Mouse (Mus musculus): ENCODE results near the gene Ocln. TPM values are rescaled to one million over a fixed set of nuclear protein-coding genes. Genes with fewer than 3 reads are reported as not detected.

The Ocln gene
- total and polyA plus RNA-seq, 3 experiments = 0.37 to 0.76 (median 0.43) TPM

DNA sequence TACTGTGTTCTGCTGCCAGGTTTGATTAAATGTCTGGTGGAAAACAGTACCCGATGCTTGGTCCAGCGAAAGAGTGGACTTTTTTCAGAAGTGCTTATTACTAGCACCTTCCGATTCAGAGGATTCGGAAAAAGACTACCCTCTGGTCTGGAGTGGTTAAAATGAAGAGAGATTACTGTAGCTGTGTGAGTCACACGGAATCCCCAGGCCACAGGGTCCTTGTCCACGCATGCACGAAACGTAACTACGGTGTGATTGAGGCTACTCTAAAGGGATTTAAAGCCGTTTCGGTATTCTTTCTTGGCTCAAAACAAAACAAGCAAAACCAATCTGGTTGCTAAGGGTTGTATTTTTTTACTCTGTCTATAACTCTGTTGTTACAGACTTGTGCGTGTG lies 522 bp upstream of the Ocln start:
- Histone ChIP-seq H3K4me1 (ENCODE audit: control insufficient read depth, insufficient read depth, low read length) (no peaks in the 10 kb centered on the region), H3K79me2 (replicated peaks; ENCODE audit: control insufficient read depth, insufficient read depth, low read length) (no peaks in the 10 kb centered on the region), H3K27me3 (ENCODE audit: control insufficient read depth, insufficient read depth, low read length) (peaks cover 21% of the 10 kb centered on the region), H3K9ac (ENCODE audit: low read depth, low read length) (peak overlapping the region; percentile 70), H3K27ac (no peak overlapping the region), H3K36me3 (ENCODE audit: control insufficient read depth, insufficient read depth, low read length) (no peaks in the 10 kb centered on the region), H3K4me3 (peak overlapping the region; percentile 46)
- TF ChIP-seq POLR2A (IDR thresholded peaks at IDR 0.05; ENCODE audit: insufficient read depth, low read depth, low read length) (no peak), CTCF (IDR thresholded peaks at IDR 0.05) (no peak), EP300 (IDR thresholded peaks at IDR 0.05; ENCODE audit: insufficient read depth, low read depth, low read length) (no peak)
- no peak for DNase-seq
- intact Hi-C loops (cut with DNase I) = no loop called here
- WGBS = 9% methylated on average over 12 of the region's 12 CpGs

DNA sequence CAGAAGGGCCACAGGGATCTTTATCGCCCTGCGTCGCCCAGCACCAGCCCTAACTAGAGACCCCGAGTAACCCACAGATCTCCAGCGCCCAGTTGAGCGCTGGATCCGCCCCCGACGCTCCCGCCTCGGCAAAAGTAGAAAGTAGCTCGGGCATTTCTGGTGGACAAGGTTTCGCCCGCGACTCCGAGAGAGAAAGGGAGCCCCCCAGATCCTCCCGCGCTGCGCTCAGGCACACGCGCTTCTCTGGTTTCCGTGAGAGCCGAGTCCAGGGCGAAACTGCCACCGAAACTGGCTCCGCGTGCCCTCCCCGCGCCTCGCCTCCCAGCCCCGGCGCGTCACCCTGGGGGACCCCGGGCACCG lies 529 bp downstream of the Ocln start:
- under 1% methylated on average over 35 of the region's 35 CpGs for WGBS
- H3K27ac ChIP-seq = no peak overlapping the region
- peak overlapping the region; percentile 70 for H3K9ac ChIP-seq (ENCODE audit: low read depth, low read length)

DNA sequence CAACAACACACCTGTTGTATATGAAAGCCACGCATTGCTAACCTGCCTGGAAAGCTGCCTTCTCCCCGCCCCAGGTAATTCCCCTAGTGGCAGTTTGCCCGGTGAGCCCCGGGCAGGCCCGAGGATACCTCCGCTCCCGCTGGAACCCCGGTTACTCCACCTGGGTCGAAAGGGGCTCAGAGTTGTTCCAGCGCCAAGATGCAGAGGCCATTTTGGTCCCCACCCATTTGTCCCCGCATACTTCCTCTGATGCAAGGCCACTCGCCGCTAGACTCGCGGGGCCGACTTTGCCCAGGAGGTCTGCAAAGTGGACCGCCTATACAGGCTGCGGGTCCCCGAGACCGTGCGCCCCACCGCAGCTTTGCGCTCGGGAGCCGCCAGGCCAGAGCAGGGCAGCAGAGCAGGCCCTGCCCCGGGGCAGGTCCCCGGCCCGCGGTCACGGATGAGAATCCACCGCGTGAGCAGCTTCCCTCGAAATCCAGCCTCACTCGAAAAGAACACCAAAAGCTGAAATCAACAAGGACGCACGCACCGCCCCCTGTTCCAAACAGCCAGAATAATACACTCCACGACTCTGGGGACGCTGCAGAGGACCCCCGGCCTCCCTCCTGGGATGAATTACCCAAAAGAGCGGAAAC lies 1.0 kb downstream of the Ocln start:
- peak; percentile 4 to 21 for DNase-seq
- Histone ChIP-seq H3K9ac (ENCODE audit: low read depth, low read length) (no peak overlapping the region), H3K27ac (no peak overlapping the region), H3K4me3 (peak overlapping the region; percentile 46), H3K4me1 (ENCODE audit: control insufficient read depth, insufficient read depth, low read length) (no peaks in the 10 kb centered on the region), H3K36me3 (ENCODE audit: control insufficient read depth, insufficient read depth, low read length) (no peaks in the 10 kb centered on the region), H3K27me3 (ENCODE audit: control insufficient read depth, insufficient read depth, low read length) (peaks cover 21% of the 10 kb centered on the region), H3K79me2 (replicated peaks; ENCODE audit: control insufficient read depth, insufficient read depth, low read length) (no peaks in the 10 kb centered on the region)
- no peak for TF ChIP-seq EP300 (IDR thresholded peaks at IDR 0.05; ENCODE audit: insufficient read depth, low read depth, low read length)
- no peak for TF ChIP-seq CTCF (IDR thresholded peaks at IDR 0.05)
- 2% methylated on average over 41 of the region's 41 CpGs for WGBS
- intact Hi-C loops (cut with DNase I) = no loop called here

More for the DNA sequence above, 529 bp downstream of the Ocln start:
- intact Hi-C loops (cut with DNase I) = no loop called here
- H3K36me3 ChIP-seq (ENCODE audit: control insufficient read depth, insufficient read depth, low read length) = no peaks in the 10 kb centered on the region
- H3K4me3 ChIP-seq = peak overlapping the region; percentile 46
- peak in 1 of 2 experiments; percentile 5 for DNase-seq
- TF ChIP-seq CTCF (IDR thresholded peaks at IDR 0.05) (no peak), POLR2A (IDR thresholded peaks at IDR 0.05; ENCODE audit: insufficient read depth, low read depth, low read length) (no peak), EP300 (IDR thresholded peaks at IDR 0.05; ENCODE audit: insufficient read depth, low read depth, low read length) (no peak)
- H3K4me1 ChIP-seq (ENCODE audit: control insufficient read depth, insufficient read depth, low read length) = no peaks in the 10 kb centered on the region
- H3K79me2 ChIP-seq (replicated peaks; ENCODE audit: control insufficient read depth, insufficient read depth, low read length) = no peaks in the 10 kb centered on the region
- H3K27me3 ChIP-seq (ENCODE audit: control insufficient read depth, insufficient read depth, low read length) = peaks cover 21% of the 10 kb centered on the region

DNA sequence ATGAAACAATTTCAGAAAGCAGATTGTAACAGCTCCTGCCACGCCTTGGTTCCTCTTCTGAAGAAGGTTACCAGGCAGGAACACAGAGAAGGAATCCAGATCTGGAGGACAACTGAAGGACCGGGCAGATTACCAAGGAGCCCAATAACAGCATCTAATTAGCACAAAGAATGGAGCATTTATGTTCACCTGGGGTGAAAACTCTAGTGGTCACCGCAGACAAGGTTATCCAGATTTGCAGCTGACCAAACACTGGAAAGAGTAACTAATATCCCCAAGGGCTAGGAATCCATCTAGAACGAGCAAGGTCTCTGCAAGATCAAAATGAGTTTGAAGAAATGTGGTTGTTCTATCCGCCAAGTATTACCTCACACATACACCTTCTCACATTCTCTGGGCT lies 5.2 kb downstream of the Ocln start:
- Histone ChIP-seq H3K27ac (no peak overlapping the region), H3K27me3 (ENCODE audit: control insufficient read depth, insufficient read depth, low read length) (peaks cover 12% of the 10 kb centered on the region), H3K4me3 (no peak overlapping the region), H3K79me2 (replicated peaks; ENCODE audit: control insufficient read depth, insufficient read depth, low read length) (no peaks in the 10 kb centered on the region), H3K36me3 (ENCODE audit: control insufficient read depth, insufficient read depth, low read length) (no peaks in the 10 kb centered on the region), H3K9ac (ENCODE audit: low read depth, low read length) (no peak overlapping the region), H3K4me1 (ENCODE audit: control insufficient read depth, insufficient read depth, low read length) (no peaks in the 10 kb centered on the region)
- no peak for DNase-seq
- 85% methylated on average over 5 of the region's 5 CpGs for WGBS
- intact Hi-C loops (cut with DNase I) = no loop called here
- TF ChIP-seq CTCF (IDR thresholded peaks at IDR 0.05) (no peak), POLR2A (IDR thresholded peaks at IDR 0.05; ENCODE audit: insufficient read depth, low read depth, low read length) (no peak), EP300 (IDR thresholded peaks at IDR 0.05; ENCODE audit: insufficient read depth, low read depth, low read length) (no peak)

DNA sequence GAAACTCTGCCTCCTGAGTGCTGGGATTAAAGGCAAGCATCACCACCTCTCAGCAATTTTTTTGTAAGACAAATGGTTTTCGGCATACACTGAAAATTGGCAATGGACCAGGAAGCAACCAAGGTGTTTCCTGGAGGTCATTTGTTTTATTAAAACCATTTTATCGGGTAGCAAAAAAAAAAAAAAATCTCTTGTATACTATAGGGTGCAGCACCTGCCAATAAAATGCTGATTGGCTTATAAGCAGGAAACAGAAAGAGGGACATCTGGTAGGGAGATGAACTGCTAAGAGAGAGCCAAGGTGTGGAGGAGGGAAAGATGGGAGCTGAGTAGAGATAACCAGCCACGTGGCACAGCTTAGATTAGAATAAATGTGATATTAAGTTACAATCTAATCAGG lies 7.0 kb downstream of the Ocln start:
- WGBS = 41% methylated on average over 3 of the region's 3 CpGs

DNA sequence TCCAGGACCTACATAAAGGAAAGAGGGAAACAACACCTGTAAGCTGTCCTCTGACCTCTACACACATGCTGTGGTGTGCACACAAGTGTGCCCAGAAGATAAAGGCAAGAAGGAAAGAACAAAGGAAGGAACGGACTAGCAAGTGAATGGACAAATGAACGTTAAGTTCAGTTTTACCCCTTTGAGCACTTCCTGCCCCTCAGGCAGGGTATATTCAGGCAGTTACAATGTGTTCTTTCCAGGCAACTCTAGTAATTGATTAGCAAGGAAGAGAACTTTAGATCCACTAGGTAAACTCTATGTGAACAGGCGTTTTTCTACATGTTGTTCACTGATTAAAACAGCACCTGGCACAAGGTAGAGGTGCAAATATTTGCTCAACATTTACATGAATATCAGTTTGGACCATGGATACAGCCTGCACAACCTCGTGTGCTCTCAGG lies 8.3 kb downstream of the Ocln start:
- WGBS = 63% methylated on average over 4 of the region's 4 CpGs
- intact Hi-C loops (cut with DNase I) = no loop called here
- DNase-seq = no peak

More for the DNA sequence above, 7.0 kb downstream of the Ocln start:
- no peak overlapping the region for H3K4me3 ChIP-seq
- peaks cover 1% of the 10 kb centered on the region; the same call in 1 of the 2 replicates for H3K27me3 ChIP-seq (ENCODE audit: control insufficient read depth, insufficient read depth, low read length)
- H3K36me3 ChIP-seq (ENCODE audit: control insufficient read depth, insufficient read depth, low read length) = no peaks in the 10 kb centered on the region
- no peak overlapping the region for H3K27ac ChIP-seq
- DNase-seq = no peak
- intact Hi-C loops (cut with DNase I) = no loop called here
- TF ChIP-seq POLR2A (IDR thresholded peaks at IDR 0.05; ENCODE audit: insufficient read depth, low read depth, low read length) = no peak
- TF ChIP-seq EP300 (IDR thresholded peaks at IDR 0.05; ENCODE audit: insufficient read depth, low read depth, low read length) = no peak
- no peak for TF ChIP-seq CTCF (IDR thresholded peaks at IDR 0.05)
- H3K79me2 ChIP-seq (replicated peaks; ENCODE audit: control insufficient read depth, insufficient read depth, low read length) = no peaks in the 10 kb centered on the region
- H3K4me1 ChIP-seq (ENCODE audit: control insufficient read depth, insufficient read depth, low read length) = no peaks in the 10 kb centered on the region
- no peak overlapping the region for H3K9ac ChIP-seq (ENCODE audit: low read depth, low read length)

More for the DNA sequence above, 8.3 kb downstream of the Ocln start:
- no peaks in the 10 kb centered on the region for H3K27me3 ChIP-seq (ENCODE audit: control insufficient read depth, insufficient read depth, low read length)
- H3K9ac ChIP-seq (ENCODE audit: low read depth, low read length) = no peak overlapping the region
- TF ChIP-seq EP300 (IDR thresholded peaks at IDR 0.05; ENCODE audit: insufficient read depth, low read depth, low read length) (no peak), CTCF (IDR thresholded peaks at IDR 0.05) (no peak), POLR2A (IDR thresholded peaks at IDR 0.05; ENCODE audit: insufficient read depth, low read depth, low read length) (no peak)
- no peaks in the 10 kb centered on the region for H3K36me3 ChIP-seq (ENCODE audit: control insufficient read depth, insufficient read depth, low read length)
- H3K79me2 ChIP-seq (replicated peaks; ENCODE audit: control insufficient read depth, insufficient read depth, low read length) = no peaks in the 10 kb centered on the region
- no peaks in the 10 kb centered on the region for H3K4me1 ChIP-seq (ENCODE audit: control insufficient read depth, insufficient read depth, low read length)
- no peak overlapping the region for H3K27ac ChIP-seq
- H3K4me3 ChIP-seq = no peak overlapping the region
